Mouse (Mus musculus) cerebellum, adult 2 months (tissue): Measurements from ENCODE around the gene Ghrhr.

ENCODE experiments used
- CTCF ChIP-seq: fragments of 200-500 bp; IDR thresholded peaks from 2 replicates; pipeline ENCODE4 v1.5.1; 2011; ENCODE audit warnings: low read depth, mild to moderate bottlenecking, control low read depth, low read length, moderate library complexity, borderline replicate concordance; ENCODE audit not compliant: insufficient read depth
- POLR2A ChIP-seq: fragments of 200-500 bp; IDR thresholded peaks from 2 replicates; pipeline ENCODE4 v1.6.1; 2011; ENCODE audit warnings: low read length, control low read depth, borderline replicate concordance; ENCODE audit not compliant: insufficient read depth

- TF ChIP-seq POLR2A (no peak), CTCF (no peak)
Observed at GRCm38 (mm10) chr6:55342328-55342727, 33.8 kb upstream of the Ghrhr start.
